Mouse (Mus musculus): Measurements from ENCODE around the gene Tns1.

GRCm38 (mm10) chr1:74111696-74112030, 12.6 kb downstream of the Tns1 start:
- TF ChIP-seq CTCF (IDR thresholded peaks at IDR 0.05; ENCODE audit: borderline replicate concordance, control insufficient read depth, extremely low read depth, insufficient read depth, low read length, poor library complexity) (no peak), POLR2A (IDR thresholded peaks at IDR 0.05; ENCODE audit: control insufficient read depth, extremely low read depth, insufficient read depth, low read length, poor library complexity) (no peak)
